In genomic region chr10:66371756-66372155, GRCm38 (mm10) we compare ENCODE assay signal across 11 mouse cellular contexts.
"Had no signal": no experiment of that assay in that cellular context is flagged by ENCODE, and none has a peak within 500 bp of the region (broad histone marks: within the 10 kb centered on the region; RNA-seq: fewer than 3 reads in every experiment).

No protein-coding gene starts in this region.

- DNase-seq: right cerebral cortex, adult 18-20 months; right cerebral cortex, postnatal 14 days; right cerebral cortex, postnatal 25 days; right cerebral cortex, postnatal 4 days; spleen, adult 18-20 months; thymus, adult 18-20 months; thymus, adult 2 months; thymus, postnatal 14 days; thymus, postnatal 25 days; thymus, postnatal 36 days; thymus, postnatal 4 days had no signal
